Mouse (Mus musculus) bone marrow, adult 2 months (tissue): ENCODE data around the gene Jazf1.

Experiments used
- CTCF ChIP-seq: fragments of 200-500 bp; IDR thresholded peaks from 2 replicates; pipeline ENCODE4 v1.5.1; 2011; ENCODE audit warnings: low read length, control low read depth; ENCODE audit not compliant: control insufficient read depth, insufficient read depth
- POLR2A ChIP-seq: fragments of 200-500 bp; IDR thresholded peaks from 2 replicates; pipeline ENCODE4 v1.6.1; 2011; ENCODE audit warnings: low read depth, mild to moderate bottlenecking, control low read depth, low read length, borderline replicate concordance; ENCODE audit not compliant: control insufficient read depth

DNA sequence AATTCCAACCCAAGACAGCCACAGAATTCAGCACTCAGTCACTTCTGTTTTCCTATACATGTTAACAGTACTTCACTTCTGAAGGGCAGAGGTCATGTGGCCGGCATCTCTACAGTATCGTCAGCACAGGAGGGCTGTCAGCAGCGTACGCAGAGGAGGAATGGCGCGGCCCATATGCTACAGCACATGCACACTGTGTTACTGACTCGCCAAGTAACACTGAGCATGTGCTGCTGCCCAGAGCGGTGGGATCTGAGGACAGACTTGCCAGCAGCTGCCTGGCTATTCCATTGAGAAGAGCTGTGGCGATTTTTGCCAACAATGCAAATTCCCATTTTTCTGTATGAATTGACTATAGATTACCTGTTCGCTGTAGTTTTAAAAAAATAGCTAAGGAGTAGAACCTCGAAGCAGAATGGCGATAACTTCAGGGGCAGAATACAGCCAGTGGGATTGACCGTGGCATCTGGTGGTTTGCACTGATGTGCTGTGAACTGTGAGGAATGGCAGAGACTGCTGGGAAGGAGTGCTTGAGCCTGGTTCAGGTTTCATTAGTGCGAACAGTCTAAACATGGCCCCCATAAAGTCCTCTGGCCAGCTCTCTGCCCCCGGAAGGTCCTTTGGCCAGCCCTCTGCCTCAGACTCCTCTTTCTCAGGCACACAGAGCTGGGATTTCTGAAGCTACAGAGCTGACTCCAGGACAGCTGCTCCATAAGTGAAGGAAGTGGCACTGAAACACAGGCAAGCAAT, 232.1 kb downstream of the Jazf1 start:
- TF ChIP-seq CTCF (no peak), POLR2A (no peak)
